Mouse (Mus musculus): ENCODE results near the gene Dnah8.

GRCm38 (mm10) chr17:30866966-30867365 lies 242.8 kb downstream of the Dnah8 start:
- no peak for TF ChIP-seq CTCF (IDR thresholded peaks at IDR 0.05 in 2 of 3, conservative IDR thresholded peaks at IDR 0.05 in 1 of 3; ENCODE audit: control insufficient read depth in 1 of 3, insufficient read depth in 1 of 3, low read depth in 2 of 3, low read length in 3 of 3, poor library complexity in 1 of 3, severe bottlenecking in 1 of 3)
- TF ChIP-seq EP300 (IDR thresholded peaks at IDR 0.05; ENCODE audit: low read depth in 1 of 2, low read length in 2 of 2) = no peak
- TF ChIP-seq POLR2AphosphoS5 (IDR thresholded peaks at IDR 0.05; ENCODE audit: borderline replicate concordance, low read depth, low read length) = no peak
- TF ChIP-seq CHD1 (IDR thresholded peaks at IDR 0.05; ENCODE audit: low read depth, low read length) = no peak
- no peak for TF ChIP-seq POLR2A (IDR thresholded peaks at IDR 0.05; ENCODE audit: control insufficient read depth in 1 of 2, insufficient read depth in 1 of 2, low read depth in 1 of 2, low read length in 2 of 2, poor library complexity in 1 of 2)
- TF ChIP-seq BHLHE40 (IDR thresholded peaks at IDR 0.05; ENCODE audit: borderline replicate concordance, low read depth, low read length) = no peak
- no peak for TF ChIP-seq E2F4 (IDR thresholded peaks at IDR 0.05; ENCODE audit: borderline replicate concordance, low read depth, low read length)
- no peak for TF ChIP-seq ZC3H11A (IDR thresholded peaks at IDR 0.05; ENCODE audit: low read depth, low read length)
- TF ChIP-seq SMC3 (IDR thresholded peaks at IDR 0.05; ENCODE audit: low read depth, low read length) = no peak
- no peak for TF ChIP-seq ETS1 (IDR thresholded peaks at IDR 0.05; ENCODE audit: low read depth, low read length)
- TF ChIP-seq JUND (IDR thresholded peaks at IDR 0.05; ENCODE audit: low read depth, low read length) = no peak
- no peak for TF ChIP-seq HCFC1 (IDR thresholded peaks at IDR 0.05; ENCODE audit: low read depth, low read length)
- no peak for TF ChIP-seq MAFK (IDR thresholded peaks at IDR 0.05; ENCODE audit: borderline replicate concordance, low read depth, low read length)
- no peak for TF ChIP-seq ZMIZ1 (IDR thresholded peaks at IDR 0.05; ENCODE audit: low read depth, low read length)

Data from MEL (cell line).